Mouse (Mus musculus) CH12.LX (cell line): ENCODE data around the gene Atg9b.

Experiments
- CTCF ChIP-seq, 2 experiments: IDR thresholded peaks in 1 of 2; conservative IDR thresholded peaks in 1 of 2; 2 replicates each; pipeline ENCODE4 v1.5.1; 2011 to 2012; ENCODE audit warnings: low read depth in 2 of 2, low read length in 2 of 2, improper control_type of control experiment in 1 of 2, inconsistent platforms in 1 of 2, mild to moderate bottlenecking in 1 of 2, moderate library complexity in 1 of 2
- E2F4 ChIP-seq: IDR thresholded peaks from 2 replicates; pipeline ENCODE4 v1.6.1; 2011; ENCODE audit warnings: low read depth, low read length, improper control_type of control experiment; ENCODE audit not compliant: insufficient replicate concordance
- ELF1 ChIP-seq: IDR thresholded peaks from 2 replicates; pipeline ENCODE4 v1.6.1; 2014; ENCODE audit warnings: low read depth, mild to moderate bottlenecking, inconsistent platforms, low read length, improper control_type of control experiment
- KAT2A ChIP-seq: IDR thresholded peaks from 2 replicates; pipeline ENCODE4 v1.6.1; 2012; ENCODE audit warnings: low read length, improper control_type of control experiment, inconsistent platforms; ENCODE audit not compliant: insufficient replicate concordance
- MAX ChIP-seq: IDR thresholded peaks from 2 replicates; pipeline ENCODE4 v1.6.1; 2011; ENCODE audit warnings: low read length, improper control_type of control experiment
- MXI1 ChIP-seq: IDR thresholded peaks from 2 replicates; pipeline ENCODE4 v1.6.1; 2011; ENCODE audit warnings: mild to moderate bottlenecking, low read depth, low read length, improper control_type of control experiment
- POLR2A ChIP-seq: IDR thresholded peaks from 2 replicates; pipeline ENCODE4 v1.6.1; 2011; ENCODE audit warnings: low read depth, mild to moderate bottlenecking, improper control_type of control experiment, low read length
- TCF12 ChIP-seq: IDR thresholded peaks from 2 replicates; pipeline ENCODE4 v1.6.1; 2014; ENCODE audit warnings: low read depth, mild to moderate bottlenecking, inconsistent platforms, low read length, improper control_type of control experiment
- USF1 ChIP-seq: IDR thresholded peaks from 2 replicates; pipeline ENCODE4 v1.6.1; 2014; ENCODE audit warnings: low read depth, mild to moderate bottlenecking, inconsistent platforms, low read length, improper control_type of control experiment
- ZC3H11A ChIP-seq: IDR thresholded peaks from 2 replicates; pipeline ENCODE4 v1.6.1; 2012; ENCODE audit warnings: low read depth, mild to moderate bottlenecking, inconsistent platforms, low read length, improper control_type of control experiment

GRCm38 (mm10) chr5:24347186-24347875 lies 44.6 kb downstream of the Atg9b start:
- TF ChIP-seq CTCF (conservative IDR thresholded peaks at IDR 0.05 in 1 of 2, IDR thresholded peaks at IDR 0.05 in 1 of 2; ENCODE audit: low read depth in 2 of 2, low read length in 2 of 2) (no peak), E2F4 (no peak), KAT2A (no peak), POLR2A (no peak), ZC3H11A (no peak), MAX (no peak), MXI1 (no peak), USF1 (no peak), TCF12 (no peak), ELF1 (no peak)
